Mouse (Mus musculus) midbrain, postnatal 0 days (tissue): ENCODE data around the gene Arid1b. TPM values are rescaled to one million over a fixed set of nuclear protein-coding genes. Genes with fewer than 3 reads are reported as not detected.

Source experiments
- ATAC-seq: fragments of 200-750 bp; cut with Nextera tagmentation; 2 replicates; pipeline ENCODE4 v1.8.0; 2017; ENCODE audit warnings: moderate number of reproducible peaks, mild to moderate bottlenecking, moderate TSS enrichment, moderate library complexity; ENCODE audit not compliant: low FRiP score
- DNase-seq: peaks from one replicate; pipeline ENCODE4 v3.0.0-alpha.2; 2015; ENCODE audit warnings: low spot score
- H3K27ac ChIP-seq: fragments of 300-500 bp; sonication (generic); 2 replicates; pipeline ENCODE4 v1.5.1; 2014; ENCODE audit warnings: low read depth, mild to moderate bottlenecking, low read length, mixed read lengths
- H3K27me3 ChIP-seq: fragments of 300-500 bp; sonication (generic); 2 replicates; pipeline ENCODE4 v1.6.1; 2014; ENCODE audit warnings: low read length, control low read depth, mixed read lengths; ENCODE audit not compliant: insufficient read depth
- H3K36me3 ChIP-seq: fragments of 300-500 bp; sonication (generic); 2 replicates; pipeline ENCODE4 v1.6.1; 2014; ENCODE audit warnings: low read length, control low read depth, mixed read lengths; ENCODE audit not compliant: insufficient read depth
- H3K4me1 ChIP-seq: fragments of 300-500 bp; sonication (generic); 2 replicates; pipeline ENCODE4 v1.6.1; 2014; ENCODE audit warnings: mild to moderate bottlenecking, control low read depth, antibody characterized with exemption, low read length, mixed read lengths; ENCODE audit not compliant: insufficient read depth
- H3K4me2 ChIP-seq: fragments of 300-500 bp; sonication (generic); 2 replicates; pipeline ENCODE4 v1.6.1; 2014; ENCODE audit warnings: low read depth, mild to moderate bottlenecking, low read length, mixed read lengths; ENCODE audit not compliant: poor library complexity, severe bottlenecking
- H3K4me3 ChIP-seq: fragments of 300-500 bp; sonication (generic); 2 replicates; pipeline ENCODE4 v1.5.1; 2014; ENCODE audit warnings: low read depth, mild to moderate bottlenecking, low read length, moderate library complexity
- H3K9ac ChIP-seq: fragments of 300-500 bp; sonication (generic); replicated peaks from 2 replicates; pipeline ENCODE4 v1.6.1; 2014; ENCODE audit warnings: mild to moderate bottlenecking, low read length, moderate library complexity, mixed read lengths; ENCODE audit not compliant: poor library complexity, severe bottlenecking
- H3K9me3 ChIP-seq: fragments of 300-500 bp; sonication (generic); 2 replicates; pipeline ENCODE4 v1.6.1; 2016; ENCODE audit warnings: low read length, control low read depth
- CTCF ChIP-seq: IDR thresholded peaks from 2 replicates; pipeline ENCODE4 v1.5.1; 2016; ENCODE audit warnings: antibody characterized with exemption, mild to moderate bottlenecking
- WGBS: fragments of 180-500 bp; shearing (Covaris S2); extraction: QIAGEN DNeasy Blood & Tissue Kit; methylation state at CpG from one replicate; pipeline ENCODE4 v1.1.7; 2014; 5-methylcytosine and 5-hydroxymethylcytosine counted together
- polyA plus RNA-seq: library from polyadenylated mRNA; unstranded; fragments of >200 nt; fragmentation: Nextera tagmentation; extraction: Ambion mirVana; gene quantifications from 2 replicates; pipeline ENCODE4 v1.2.1, GENCODE M21; 2015
- total RNA-seq: library from RNA; depleted of rRNA; stranded (reverse); fragments of >200 nt; gene quantifications from 2 replicates; pipeline ENCODE4 v1.2.3, GENCODE M21; 2014

Gene Arid1b
- total and polyA plus RNA-seq, 2 experiments from 2014 or later: 11.9 to 73.3 TPM

DNA sequence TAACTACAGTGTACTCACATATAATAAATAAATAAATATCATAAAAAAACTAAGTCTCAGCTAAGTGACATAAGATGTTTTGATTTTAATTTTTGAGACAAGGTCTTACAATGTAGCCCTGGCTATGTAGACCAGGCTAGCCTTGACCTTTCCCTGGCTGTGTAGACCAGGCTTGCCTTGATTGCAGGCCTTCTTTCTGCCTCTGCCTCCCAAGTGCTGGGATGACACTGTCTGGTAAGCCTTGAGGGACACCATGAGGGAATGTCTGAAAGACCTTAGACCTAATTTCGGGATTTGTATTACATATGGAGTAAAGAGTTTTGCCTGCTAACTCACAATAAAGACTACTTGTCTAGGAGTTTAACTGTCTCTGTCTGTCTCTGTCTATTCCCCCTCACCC, 214.9 kb downstream of the Arid1b start:
- 100% methylated on average over 1 of the region's 1 CpGs for WGBS
- Histone ChIP-seq H3K9ac (no peak overlapping the region), H3K9me3 (no peaks in the 10 kb centered on the region), H3K4me1 (peaks cover 12% of the 10 kb centered on the region), H3K4me3 (no peak overlapping the region), H3K27me3 (no peaks in the 10 kb centered on the region), H3K4me2 (no peak overlapping the region), H3K36me3 (no peaks in the 10 kb centered on the region), H3K27ac (no peak overlapping the region)
- ATAC-seq: no peak
- no peak for DNase-seq
- TF ChIP-seq CTCF: no peak

- H3K27me3 ChIP-seq: no peaks in the 10 kb centered on the region
- H3K4me1 ChIP-seq: peaks cover 12% of the 10 kb centered on the region; the same call in 1 of the 2 replicates
- no peak for ATAC-seq
- TF ChIP-seq CTCF: no peak
- H3K9me3 ChIP-seq: no peaks in the 10 kb centered on the region
- H3K27ac ChIP-seq: no peak overlapping the region
- DNase-seq: peak; percentile 52
- H3K9ac ChIP-seq: no peak overlapping the region
- no peak overlapping the region for H3K4me2 ChIP-seq
- H3K36me3 ChIP-seq: no peaks in the 10 kb centered on the region
- WGBS: 82% methylated on average over 6 of the region's 6 CpGs
- no peak overlapping the region for H3K4me3 ChIP-seq
Observed at GRCm38 (mm10) chr17:5210101-5210727, 216.1 kb downstream of the Arid1b start.

DNA sequence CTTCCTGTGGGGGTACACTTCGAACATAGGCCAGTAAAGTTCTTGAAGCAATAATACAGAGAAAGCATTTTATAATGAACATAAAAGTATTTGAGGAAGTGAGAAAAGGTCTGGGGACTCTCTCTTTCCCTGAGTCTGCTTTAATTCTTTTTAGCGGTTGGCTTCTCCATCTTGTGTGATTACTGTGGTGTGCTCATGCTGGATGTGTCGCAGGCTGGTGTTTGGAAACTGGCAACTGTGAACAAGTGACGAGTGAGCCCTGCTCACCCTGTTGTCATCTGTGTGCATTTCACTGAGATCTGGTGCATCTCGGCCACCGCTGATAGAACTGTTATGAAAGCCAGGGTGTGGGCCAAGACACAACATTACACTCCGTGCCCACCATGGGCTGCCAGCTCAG, 216.8 kb downstream of the Arid1b start:
- no peak for ATAC-seq
- 87% methylated on average over 7 of the region's 7 CpGs for WGBS
- H3K27ac ChIP-seq: no peak overlapping the region
- H3K27me3 ChIP-seq: no peaks in the 10 kb centered on the region
- H3K36me3 ChIP-seq: no peaks in the 10 kb centered on the region
- no peak overlapping the region for H3K9ac ChIP-seq
- no peak overlapping the region for H3K4me3 ChIP-seq
- H3K4me1 ChIP-seq: peaks cover 12% of the 10 kb centered on the region; the same call in 1 of the 2 replicates
- no peak overlapping the region for H3K4me2 ChIP-seq
- no peak for DNase-seq
- no peaks in the 10 kb centered on the region for H3K9me3 ChIP-seq
- no peak for TF ChIP-seq CTCF

DNA sequence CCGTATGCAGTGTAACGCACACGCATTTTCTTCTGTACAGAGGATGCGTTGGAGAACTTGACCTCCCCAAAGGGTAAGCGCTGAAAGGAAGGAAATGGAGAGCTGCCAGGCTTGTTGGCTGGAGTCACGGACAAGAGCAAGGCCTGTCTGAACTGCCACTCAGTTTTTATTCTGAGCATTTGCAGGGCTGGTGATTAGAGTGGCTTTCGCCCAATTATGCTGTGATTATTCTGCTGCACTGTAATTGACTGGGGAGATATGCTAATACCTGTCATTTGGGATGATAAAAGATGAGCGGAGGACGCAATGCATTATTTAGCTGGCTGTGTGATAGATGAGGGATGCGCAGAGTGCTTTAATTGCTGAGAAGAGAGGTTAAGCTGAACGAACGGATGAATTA, 218.0 kb downstream of the Arid1b start:
- DNase-seq (peak; percentile 70), ATAC-seq (peak; percentile 62; the same call in 1 of the 2 replicates)
- TF ChIP-seq CTCF: no peak
- Histone ChIP-seq H3K36me3 (no peaks in the 10 kb centered on the region), H3K4me3 (no peak overlapping the region), H3K9me3 (no peaks in the 10 kb centered on the region), H3K4me1 (peaks cover 14% of the 10 kb centered on the region), H3K27ac (0 out of 2 replicates have a peak overlapping the region, but pooled peaks have one; percentile 34), H3K4me2 (no peak overlapping the region; the same call in 1 of the 2 replicates), H3K27me3 (no peaks in the 10 kb centered on the region), H3K9ac (no peak overlapping the region)
- 20% methylated on average over 12 of the region's 12 CpGs for WGBS

DNA sequence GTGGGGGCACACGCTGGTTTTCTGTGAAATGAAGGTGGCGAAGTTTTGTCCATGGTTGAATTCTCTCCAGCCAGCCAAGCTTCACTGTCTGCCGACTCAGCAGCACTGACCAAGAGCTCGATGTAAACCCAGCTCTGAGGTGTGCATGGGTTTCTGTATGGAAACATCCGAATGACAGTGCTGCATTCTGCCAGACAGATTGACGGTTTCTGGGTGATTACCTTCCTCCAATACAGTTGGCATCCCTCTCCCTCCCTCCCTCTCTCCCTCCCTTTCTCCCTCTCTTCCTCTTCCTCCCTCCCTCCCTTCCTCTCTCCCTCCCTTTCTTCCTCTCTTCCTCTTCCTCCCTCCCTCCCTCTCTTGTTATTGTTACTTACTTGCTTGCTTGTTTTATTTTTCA, 219.3 kb downstream of the Arid1b start:
- DNase-seq: no peak
- H3K27ac ChIP-seq: no peak overlapping the region
- H3K36me3 ChIP-seq: no peaks in the 10 kb centered on the region
- H3K9ac ChIP-seq: no peak overlapping the region
- H3K4me1 ChIP-seq: peaks cover 14% of the 10 kb centered on the region
- no peaks in the 10 kb centered on the region for H3K27me3 ChIP-seq
- no peak for TF ChIP-seq CTCF
- 46% methylated on average over 6 of the region's 6 CpGs for WGBS
- no peaks in the 10 kb centered on the region for H3K9me3 ChIP-seq
- no peak for ATAC-seq
- no peak overlapping the region for H3K4me3 ChIP-seq
- H3K4me2 ChIP-seq: no peak overlapping the region

DNA sequence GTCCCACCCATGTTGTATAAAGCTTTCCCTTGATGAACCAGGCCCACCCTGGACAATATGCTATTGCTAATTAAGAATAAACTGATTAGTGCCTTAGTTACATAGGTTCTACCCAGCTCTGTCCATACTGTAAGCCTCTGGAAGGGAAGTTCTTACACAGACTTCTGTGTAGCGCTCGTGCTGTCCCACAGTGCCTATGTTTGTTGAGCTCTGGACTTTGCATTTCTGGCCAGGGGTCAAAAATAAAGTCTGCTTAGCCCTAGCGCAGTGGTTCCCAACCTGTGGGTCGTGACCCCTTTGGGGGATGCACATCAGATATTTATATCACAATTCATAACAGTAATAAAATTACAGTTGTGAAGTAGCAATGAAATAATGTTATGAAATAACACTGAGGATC, 221.2 kb downstream of the Arid1b start:
- no peak overlapping the region for H3K4me3 ChIP-seq
- H3K27ac ChIP-seq: no peak overlapping the region
- H3K4me2 ChIP-seq: no peak overlapping the region
- H3K27me3 ChIP-seq: no peaks in the 10 kb centered on the region
- DNase-seq (no peak), ATAC-seq (no peak)
- H3K9ac ChIP-seq: no peak overlapping the region
- peaks cover 15% of the 10 kb centered on the region for H3K4me1 ChIP-seq
- WGBS: 91% methylated on average over 4 of the region's 4 CpGs
- no peaks in the 10 kb centered on the region for H3K9me3 ChIP-seq
- H3K36me3 ChIP-seq: no peaks in the 10 kb centered on the region
- no peak for TF ChIP-seq CTCF
